Mouse (Mus musculus): ENCODE data around the gene Tdo2.

The Tdo2 gene

GRCm38 (mm10) chr3:81976102-81976501 lies at the start of gene Tdo2:
Gene Tdo2 (minus strand): TSS chr3:81976202.
- no peak for DNase-seq (ENCODE audit: extremely low spot score, low spot score)

GRCm38 (mm10) chr3:82023065-82023464 lies 47.1 kb upstream of the Tdo2 start:
- no peak for DNase-seq (ENCODE audit: extremely low spot score, low spot score)

GRCm38 (mm10) chr3:82022421-82022920 lies 46.5 kb upstream of the Tdo2 start:
- no peak for DNase-seq (ENCODE audit: extremely low spot score, low spot score)

- DNase-seq (ENCODE audit: extremely low spot score, low spot score), result no peak
Observed at GRCm38 (mm10) chr3:82014148-82014703, 38.2 kb upstream of the Tdo2 start.

GRCm38 (mm10) chr3:82007002-82007401 lies 31.0 kb upstream of the Tdo2 start:
- DNase-seq (ENCODE audit: extremely low spot score, low spot score), result no peak

GRCm38 (mm10) chr3:81995988-81996387 lies 20.0 kb upstream of the Tdo2 start:
- no peak for DNase-seq (ENCODE audit: extremely low spot score, low spot score)

GRCm38 (mm10) chr3:81995371-81995770 lies 19.4 kb upstream of the Tdo2 start:
- DNase-seq (ENCODE audit: extremely low spot score, low spot score), result no peak

GRCm38 (mm10) chr3:81990531-81990930 lies 14.5 kb upstream of the Tdo2 start:
- no peak for DNase-seq (ENCODE audit: extremely low spot score, low spot score)

- no peak for DNase-seq (ENCODE audit: extremely low spot score, low spot score)
Observed at GRCm38 (mm10) chr3:81989692-81990141, 13.7 kb upstream of the Tdo2 start.

- DNase-seq (ENCODE audit: extremely low spot score, low spot score), result no peak
Observed at GRCm38 (mm10) chr3:81987628-81988027, 11.6 kb upstream of the Tdo2 start.

GRCm38 (mm10) chr3:81986103-81986502 lies 10.1 kb upstream of the Tdo2 start:
- DNase-seq (ENCODE audit: extremely low spot score, low spot score), result no peak

GRCm38 (mm10) chr3:81985100-81985499 lies 9.1 kb upstream of the Tdo2 start:
- DNase-seq (ENCODE audit: extremely low spot score, low spot score), result no peak

GRCm38 (mm10) chr3:81983120-81983895 lies 7.3 kb upstream of the Tdo2 start:
- no peak for DNase-seq (ENCODE audit: extremely low spot score, low spot score)

GRCm38 (mm10) chr3:81981990-81982389 lies 6.0 kb upstream of the Tdo2 start, which contains the start of gene Asic5:
Gene Asic5 (plus strand): TSS chr3:81982290.
- DNase-seq (ENCODE audit: extremely low spot score, low spot score), result no peak

- no peak for DNase-seq (ENCODE audit: extremely low spot score, low spot score)
Observed at GRCm38 (mm10) chr3:81981576-81981975, 5.6 kb upstream of the Tdo2 start.

GRCm38 (mm10) chr3:81975607-81976006 lies 395 bp downstream of the Tdo2 start:
- no peak for DNase-seq (ENCODE audit: extremely low spot score, low spot score)

GRCm38 (mm10) chr3:81964596-81964995 lies 11.4 kb downstream of the Tdo2 start:
- no peak for DNase-seq (ENCODE audit: extremely low spot score, low spot score)

- no peak for DNase-seq (ENCODE audit: extremely low spot score, low spot score)
Observed at GRCm38 (mm10) chr3:81963768-81964167, 12.2 kb downstream of the Tdo2 start.

GRCm38 (mm10) chr3:81961336-81961735 lies 14.7 kb downstream of the Tdo2 start:
- DNase-seq (ENCODE audit: extremely low spot score, low spot score), result no peak

- no peak for DNase-seq (ENCODE audit: extremely low spot score, low spot score)
Observed at GRCm38 (mm10) chr3:81957484-81957883, 18.5 kb downstream of the Tdo2 start.

- DNase-seq (ENCODE audit: extremely low spot score, low spot score), result no peak
Observed at GRCm38 (mm10) chr3:81951785-81952184, 24.2 kb downstream of the Tdo2 start.

- no peak for DNase-seq (ENCODE audit: extremely low spot score, low spot score)
Observed at GRCm38 (mm10) chr3:81949048-81949447, 27.0 kb downstream of the Tdo2 start.

All from neural tube, embryonic 10.5 days (tissue).